Mouse (Mus musculus) urinary bladder, adult 18-20 months (tissue): ENCODE measurements around the gene Atp8b4.

Experiments
- DNase-seq, 2 experiments: peaks; one replicate each; pipeline ENCODE4 v3.0.0; 2022; ENCODE audit warnings: low spot score in 2 of 2, mixed read lengths in 2 of 2

Gene Atp8b4

GRCm38 (mm10) chr2:126361131-126361810, 139.2 kb downstream of the Atp8b4 start:
- no peak for DNase-seq

GRCm38 (mm10) chr2:126360688-126361087, 139.8 kb downstream of the Atp8b4 start:
- peak in 1 of 2 experiments; percentile 42 for DNase-seq

- no peak for DNase-seq
Observed at GRCm38 (mm10) chr2:126359965-126360364, 140.5 kb downstream of the Atp8b4 start.

GRCm38 (mm10) chr2:126359278-126359677, 141.2 kb downstream of the Atp8b4 start:
- DNase-seq: no peak

GRCm38 (mm10) chr2:126358741-126359140, 141.7 kb downstream of the Atp8b4 start:
- DNase-seq: no peak

GRCm38 (mm10) chr2:126355259-126355658, 145.2 kb downstream of the Atp8b4 start:
- DNase-seq: no peak

- DNase-seq: no peak
Observed at GRCm38 (mm10) chr2:126351811-126352210, 148.7 kb downstream of the Atp8b4 start.

GRCm38 (mm10) chr2:126343026-126343593, 157.4 kb downstream of the Atp8b4 start:
- DNase-seq: no peak

GRCm38 (mm10) chr2:126341521-126341920, 159.0 kb downstream of the Atp8b4 start:
- no peak for DNase-seq

- DNase-seq: no peak
Observed at GRCm38 (mm10) chr2:126340201-126340600, 160.3 kb downstream of the Atp8b4 start.

GRCm38 (mm10) chr2:126339516-126339915, 161.0 kb downstream of the Atp8b4 start:
- peak in 1 of 2 experiments; percentile 12 for DNase-seq

GRCm38 (mm10) chr2:126337143-126337542, 163.3 kb downstream of the Atp8b4 start:
- DNase-seq: no peak

- DNase-seq: no peak
Observed at GRCm38 (mm10) chr2:126331794-126332193, 168.7 kb downstream of the Atp8b4 start.

GRCm38 (mm10) chr2:126323206-126323605, 177.3 kb downstream of the Atp8b4 start:
- DNase-seq: no peak

GRCm38 (mm10) chr2:126322631-126323031, 177.8 kb downstream of the Atp8b4 start:
- DNase-seq: no peak

- DNase-seq: no peak
Observed at GRCm38 (mm10) chr2:126318071-126318470, 182.4 kb downstream of the Atp8b4 start.

- DNase-seq: no peak
Observed at GRCm38 (mm10) chr2:126316942-126317341, 183.5 kb downstream of the Atp8b4 start.

GRCm38 (mm10) chr2:126316346-126316745, 184.1 kb downstream of the Atp8b4 start:
- no peak for DNase-seq

- no peak for DNase-seq
Observed at GRCm38 (mm10) chr2:126311056-126311455, 189.4 kb downstream of the Atp8b4 start.

- DNase-seq: no peak
Observed at GRCm38 (mm10) chr2:126309994-126310393, 190.5 kb downstream of the Atp8b4 start.

- no peak for DNase-seq
Observed at GRCm38 (mm10) chr2:126304621-126305020, 195.9 kb downstream of the Atp8b4 start.

- DNase-seq: no peak
Observed at GRCm38 (mm10) chr2:126303226-126303625, 197.2 kb downstream of the Atp8b4 start.

GRCm38 (mm10) chr2:126302381-126302780, 198.1 kb downstream of the Atp8b4 start:
- no peak for DNase-seq

- no peak for DNase-seq
Observed at GRCm38 (mm10) chr2:126290702-126291101, 209.8 kb downstream of the Atp8b4 start.
